Mouse (Mus musculus): ENCODE results near the gene Olfr56. TPM values are rescaled to one million over a fixed set of nuclear protein-coding genes. Genes with fewer than 3 reads are reported as not detected.
A peak's percentile ranks its signal among the peaks of the same experiment; 100 is the strongest.

Olfr56 gene
- polyA plus RNA-seq, 1 experiment from 2014 or later, result not detected

GRCm38 (mm10) chr11:49119635-49120034, 140.9 kb downstream of the Olfr56 start:
- no peak overlapping the region for H3K27ac ChIP-seq (ENCODE audit: low read depth)
- H3K36me3 ChIP-seq (ENCODE audit: insufficient read depth), result no peaks in the 10 kb centered on the region
- no peak overlapping the region for H3K4me3 ChIP-seq (ENCODE audit: low read depth, low read length)
- H3K4me2 ChIP-seq, result no peak overlapping the region
- TF ChIP-seq CTCF (IDR thresholded peaks at IDR 0.05; ENCODE audit: low read depth), result no peak
- no peak for DNase-seq
- no peaks in the 10 kb centered on the region for H3K9me3 ChIP-seq (ENCODE audit: low read depth, low read length)
- ATAC-seq (ENCODE audit: insufficient read depth), result no peak
- H3K4me1 ChIP-seq (ENCODE audit: insufficient read depth), result no peaks in the 10 kb centered on the region
- no peak overlapping the region for H3K9ac ChIP-seq
- WGBS, result 72% methylated on average over 3 of the region's 3 CpGs
- H3K27me3 ChIP-seq (ENCODE audit: insufficient read depth, low read length), result no peaks in the 10 kb centered on the region

DNA sequence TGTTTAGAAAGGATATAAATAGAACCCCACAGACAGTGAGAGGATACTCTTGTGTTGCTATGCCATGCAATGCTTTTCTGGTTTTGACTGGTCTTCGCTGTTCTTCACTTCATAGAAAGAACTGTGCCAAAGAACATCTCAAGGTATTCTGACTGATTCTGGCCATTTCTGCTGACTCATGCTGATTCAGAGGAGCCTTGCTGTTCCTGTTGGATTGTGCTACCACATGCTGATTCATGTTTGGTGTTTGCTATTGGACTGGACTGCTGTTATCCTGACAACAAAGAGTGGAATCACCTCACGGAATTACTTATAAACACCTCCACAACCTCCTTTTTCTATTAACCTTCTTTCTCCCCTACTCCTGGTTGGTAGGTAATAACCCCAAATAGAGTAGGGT, 145.5 kb downstream of the Olfr56 start:
- Histone ChIP-seq H3K36me3 (ENCODE audit: insufficient read depth) (no peaks in the 10 kb centered on the region), H3K27ac (ENCODE audit: low read depth) (no peak overlapping the region), H3K9ac (no peak overlapping the region), H3K4me2 (no peak overlapping the region), H3K4me1 (ENCODE audit: insufficient read depth) (no peaks in the 10 kb centered on the region), H3K27me3 (ENCODE audit: insufficient read depth, low read length) (no peaks in the 10 kb centered on the region), H3K9me3 (ENCODE audit: low read depth, low read length) (no peaks in the 10 kb centered on the region), H3K4me3 (ENCODE audit: low read depth, low read length) (no peak overlapping the region)
- ATAC-seq (ENCODE audit: insufficient read depth), result no peak
- no peak for DNase-seq
- TF ChIP-seq CTCF (IDR thresholded peaks at IDR 0.05; ENCODE audit: low read depth), result no peak
- 84% methylated on average over 2 of the region's 2 CpGs for WGBS

- Histone ChIP-seq H3K4me3 (ENCODE audit: low read depth, low read length) (no peak within 1 kb of the TSS), H3K27me3 (ENCODE audit: insufficient read depth, low read length) (no peaks in the 10 kb centered on the region), H3K9ac (no peak within 1 kb of the TSS), H3K4me1 (ENCODE audit: insufficient read depth) (no peaks in the 10 kb centered on the region), H3K9me3 (ENCODE audit: low read depth, low read length) (no peaks in the 10 kb centered on the region), H3K36me3 (ENCODE audit: insufficient read depth) (no peaks in the 10 kb centered on the region), H3K27ac (ENCODE audit: low read depth) (no peak within 1 kb of the TSS), H3K4me2 (no peak within 1 kb of the TSS)
- DNase-seq (no peak), ATAC-seq (ENCODE audit: insufficient read depth) (no peak)
- TF ChIP-seq CTCF (IDR thresholded peaks at IDR 0.05; ENCODE audit: low read depth), result no peak
- 82% methylated on average over 6 of the region's 6 CpGs for WGBS
Measured at GRCm38 (mm10) chr11:49141974-49142373, 163.3 kb downstream of the Olfr56 start, which contains the start of gene Olfr1395. Gene Olfr1395, plus strand, starts transcription at chr11:49142274.

- no peaks in the 10 kb centered on the region for H3K36me3 ChIP-seq (ENCODE audit: insufficient read depth)
- H3K9me3 ChIP-seq (ENCODE audit: low read depth, low read length), result no peaks in the 10 kb centered on the region
- no peak within 1 kb of the TSS for H3K4me3 ChIP-seq (ENCODE audit: low read depth, low read length)
- H3K9ac ChIP-seq, result no peak within 1 kb of the TSS
- no peaks in the 10 kb centered on the region for H3K4me1 ChIP-seq (ENCODE audit: insufficient read depth)
- no peaks in the 10 kb centered on the region for H3K27me3 ChIP-seq (ENCODE audit: insufficient read depth, low read length)
- ATAC-seq (ENCODE audit: insufficient read depth), result no peak
- WGBS, result 84% methylated on average over 1 of the region's 1 CpGs
- no peak for DNase-seq
- H3K4me2 ChIP-seq, result no peak within 1 kb of the TSS
- no peak within 1 kb of the TSS for H3K27ac ChIP-seq (ENCODE audit: low read depth)
- no peak for TF ChIP-seq CTCF (IDR thresholded peaks at IDR 0.05; ENCODE audit: low read depth)
Measured at GRCm38 (mm10) chr11:49154077-49154476, 175.4 kb downstream of the Olfr56 start, which contains the start of gene Olfr1394. Gene Olfr1394, plus strand, starts transcription at chr11:49154377.

DNA sequence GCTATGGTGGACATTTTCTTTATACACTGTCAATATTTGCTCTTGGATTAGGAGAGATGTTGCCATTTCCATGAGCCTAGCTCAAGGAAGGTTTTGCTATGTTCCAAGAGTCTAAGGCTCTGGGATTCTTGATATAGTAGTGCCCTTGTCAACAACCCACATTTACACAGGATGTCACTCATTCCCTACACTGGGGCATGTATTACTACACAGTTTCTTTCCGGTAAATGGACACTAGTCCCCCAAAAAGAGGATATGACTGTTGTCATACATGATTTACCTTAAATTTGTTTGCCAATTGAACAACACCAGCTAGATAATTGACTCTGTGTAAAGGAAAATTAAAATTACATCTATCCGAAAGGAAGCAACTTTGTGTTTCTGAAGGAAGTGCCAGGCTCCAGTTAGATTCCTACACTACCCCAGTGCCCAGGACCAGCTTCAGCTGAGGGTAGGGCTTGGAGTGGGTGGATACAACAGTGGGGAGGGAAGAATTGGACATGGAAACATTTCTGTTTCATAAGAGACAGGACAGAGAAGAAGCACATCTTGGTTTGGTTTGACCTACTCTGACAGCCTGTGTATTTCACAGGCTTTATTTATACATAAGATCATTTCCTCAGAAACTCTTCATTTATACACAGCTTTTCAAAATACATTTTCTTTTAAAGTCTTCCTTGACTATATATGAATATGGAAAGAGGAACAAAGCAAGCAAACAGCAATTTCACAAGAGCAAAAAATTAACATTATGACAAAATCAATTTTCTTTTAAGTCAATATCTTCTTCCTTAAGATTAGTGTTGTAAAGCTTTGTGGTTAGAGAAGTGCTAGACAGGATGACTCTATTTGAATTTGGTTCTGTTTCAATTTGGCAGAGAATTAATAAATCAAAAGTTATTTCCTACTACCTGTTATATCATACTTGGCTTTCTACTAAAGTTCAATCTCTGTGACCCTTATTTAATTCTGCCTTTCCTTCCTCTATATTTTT, 178.4 kb downstream of the Olfr56 start:
- Histone ChIP-seq H3K4me1 (ENCODE audit: insufficient read depth) (no peaks in the 10 kb centered on the region), H3K9ac (no peak overlapping the region), H3K4me2 (no peak overlapping the region), H3K9me3 (ENCODE audit: low read depth, low read length) (no peaks in the 10 kb centered on the region), H3K27me3 (ENCODE audit: insufficient read depth, low read length) (no peaks in the 10 kb centered on the region), H3K4me3 (ENCODE audit: low read depth, low read length) (no peak overlapping the region), H3K36me3 (ENCODE audit: insufficient read depth) (no peaks in the 10 kb centered on the region), H3K27ac (ENCODE audit: low read depth) (no peak overlapping the region)
- no peak for ATAC-seq (ENCODE audit: insufficient read depth)
- 79% methylated on average over 2 of the region's 2 CpGs for WGBS
- no peak for DNase-seq
- no peak for TF ChIP-seq CTCF (IDR thresholded peaks at IDR 0.05; ENCODE audit: low read depth)

DNA sequence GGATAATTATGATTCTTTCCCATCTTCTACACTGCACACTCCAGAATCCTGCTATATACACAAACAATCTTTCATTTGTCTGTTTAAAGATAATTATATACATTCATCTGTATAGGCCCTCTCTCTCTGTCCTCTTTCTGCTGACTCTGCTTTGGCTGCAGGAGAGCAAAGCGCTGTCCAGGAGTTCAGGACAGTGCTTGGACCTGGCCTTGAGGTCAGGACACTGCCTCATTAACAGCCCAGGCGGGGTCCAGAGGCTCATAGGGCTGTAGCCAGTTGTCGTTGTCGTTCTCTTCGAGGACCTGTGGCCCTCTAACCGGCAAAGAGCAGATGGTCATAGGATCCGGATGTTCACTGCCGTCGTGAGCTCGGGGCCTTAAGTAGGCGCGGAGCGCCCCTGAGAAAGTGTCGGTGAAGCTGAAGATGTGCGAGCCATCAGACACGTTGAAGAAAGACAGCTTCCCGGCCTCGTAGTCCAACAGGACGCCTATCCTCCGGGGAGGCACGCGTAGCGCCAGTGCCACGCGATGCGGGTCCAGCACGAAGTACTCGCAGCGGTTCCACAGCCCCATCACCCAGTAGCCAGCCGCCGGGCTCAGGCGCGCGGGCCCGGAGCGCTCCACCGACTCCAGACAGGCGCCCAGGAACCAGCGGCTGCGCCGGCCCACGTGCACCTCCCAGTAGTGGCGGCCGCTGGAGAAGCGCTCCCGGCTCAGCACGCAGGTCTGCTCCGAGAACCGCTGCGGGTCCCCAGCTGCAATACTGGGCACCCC, 190.3 kb downstream of the Olfr56 start:
- H3K4me1 ChIP-seq (ENCODE audit: insufficient read depth), result no peaks in the 10 kb centered on the region
- WGBS, result 3% methylated on average over 50 of the region's 50 CpGs
- 0 out of 2 replicates have a peak overlapping the region, but pooled peaks have one; percentile 2 for H3K9ac ChIP-seq
- no peak for TF ChIP-seq CTCF (IDR thresholded peaks at IDR 0.05; ENCODE audit: low read depth)
- peak overlapping the region; percentile 14 for H3K4me3 ChIP-seq (ENCODE audit: low read depth, low read length)
- peaks cover 17% of the 10 kb centered on the region; the same call in 1 of the 2 replicates for H3K27me3 ChIP-seq (ENCODE audit: insufficient read depth, low read length)
- DNase-seq (peak; percentile 32), ATAC-seq (ENCODE audit: insufficient read depth) (peak; percentile 69)
- peak overlapping the region; percentile 53 for H3K4me2 ChIP-seq
- peaks cover 6% of the 10 kb centered on the region; the same call in 1 of the 2 replicates for H3K9me3 ChIP-seq (ENCODE audit: low read depth, low read length)
- H3K27ac ChIP-seq (ENCODE audit: low read depth), result no peak overlapping the region
- H3K36me3 ChIP-seq (ENCODE audit: insufficient read depth), result no peaks in the 10 kb centered on the region
